Mouse (Mus musculus): ENCODE measurements at regions not wholly inside any gene's neighbourhood (a gene's known extent, or its start where the extent isn't known, plus 50 kb on each side); places are given as distances from the start of the nearest gene placed in this dataset.

- no peak for ATAC-seq (ENCODE audit: insufficient number of reproducible peaks, low FRiP score, low TSS enrichment)
Measured at GRCm38 (mm10) chr5:11983452-11983851, 65.6 kb downstream of the 4933402N22Rik start.

- ATAC-seq (ENCODE audit: insufficient number of reproducible peaks, low FRiP score, low TSS enrichment): no peak
Measured at GRCm38 (mm10) chr5:11989140-11989539, 71.3 kb downstream of the 4933402N22Rik start.

GRCm38 (mm10) chr5:12000777-12001176 lies 82.9 kb downstream of the 4933402N22Rik start:
- no peak for ATAC-seq (ENCODE audit: insufficient number of reproducible peaks, low FRiP score, low TSS enrichment)

- ATAC-seq (ENCODE audit: insufficient number of reproducible peaks, low FRiP score, low TSS enrichment): no peak
Measured at GRCm38 (mm10) chr5:12006473-12006872, 88.6 kb downstream of the 4933402N22Rik start.

GRCm38 (mm10) chr5:12016332-12016731 lies 98.5 kb downstream of the 4933402N22Rik start:
- ATAC-seq (ENCODE audit: insufficient number of reproducible peaks, low FRiP score, low TSS enrichment): no peak

GRCm38 (mm10) chr5:12020489-12020888 lies 102.6 kb downstream of the 4933402N22Rik start:
- no peak for ATAC-seq (ENCODE audit: insufficient number of reproducible peaks, low FRiP score, low TSS enrichment)

- no peak for ATAC-seq (ENCODE audit: insufficient number of reproducible peaks, low FRiP score, low TSS enrichment)
Measured at GRCm38 (mm10) chr5:12024705-12025383, 107.0 kb downstream of the 4933402N22Rik start.

- 0 out of 2 replicates have a peak, but pooled peaks have one; percentile 52 for ATAC-seq (ENCODE audit: insufficient number of reproducible peaks, low FRiP score, low TSS enrichment)
Measured at GRCm38 (mm10) chr5:12030002-12030401, 112.2 kb downstream of the 4933402N22Rik start.

- ATAC-seq (ENCODE audit: insufficient number of reproducible peaks, low FRiP score, low TSS enrichment): no peak
Measured at GRCm38 (mm10) chr5:12049806-12050205, 132.0 kb downstream of the 4933402N22Rik start.

- no peak for ATAC-seq (ENCODE audit: insufficient number of reproducible peaks, low FRiP score, low TSS enrichment)
Measured at GRCm38 (mm10) chr5:12080191-12080590, 162.3 kb downstream of the 4933402N22Rik start.

GRCm38 (mm10) chr5:12093680-12094079 lies 175.8 kb downstream of the 4933402N22Rik start:
- no peak for ATAC-seq (ENCODE audit: insufficient number of reproducible peaks, low FRiP score, low TSS enrichment)

- ATAC-seq (ENCODE audit: insufficient number of reproducible peaks, low FRiP score, low TSS enrichment): no peak
Measured at GRCm38 (mm10) chr5:12116587-12117354, 198.9 kb downstream of the 4933402N22Rik start.

- no peak for ATAC-seq (ENCODE audit: insufficient number of reproducible peaks, low FRiP score, low TSS enrichment)
Measured at GRCm38 (mm10) chr5:12124935-12125334, 207.1 kb downstream of the 4933402N22Rik start.

GRCm38 (mm10) chr5:12127484-12128265 lies 209.8 kb downstream of the 4933402N22Rik start:
- ATAC-seq (ENCODE audit: insufficient number of reproducible peaks, low FRiP score, low TSS enrichment): no peak

GRCm38 (mm10) chr5:12138961-12139360 lies 221.1 kb downstream of the 4933402N22Rik start:
- no peak for ATAC-seq (ENCODE audit: insufficient number of reproducible peaks, low FRiP score, low TSS enrichment)

GRCm38 (mm10) chr5:12153295-12153694 lies 229.9 kb upstream of the Sema3d start:
- no peak for ATAC-seq (ENCODE audit: insufficient number of reproducible peaks, low FRiP score, low TSS enrichment)

GRCm38 (mm10) chr5:12154551-12155091 lies 228.6 kb upstream of the Sema3d start:
- no peak for ATAC-seq (ENCODE audit: insufficient number of reproducible peaks, low FRiP score, low TSS enrichment)

- ATAC-seq (ENCODE audit: insufficient number of reproducible peaks, low FRiP score, low TSS enrichment): no peak
Measured at GRCm38 (mm10) chr5:12191681-12192080, 191.5 kb upstream of the Sema3d start.

GRCm38 (mm10) chr5:12207452-12207851 lies 175.7 kb upstream of the Sema3d start:
- ATAC-seq (ENCODE audit: insufficient number of reproducible peaks, low FRiP score, low TSS enrichment): no peak

- no peak for ATAC-seq (ENCODE audit: insufficient number of reproducible peaks, low FRiP score, low TSS enrichment)
Measured at GRCm38 (mm10) chr5:12209631-12210030, 173.6 kb upstream of the Sema3d start.

- ATAC-seq (ENCODE audit: insufficient number of reproducible peaks, low FRiP score, low TSS enrichment): no peak
Measured at GRCm38 (mm10) chr5:12213448-12213847, 169.7 kb upstream of the Sema3d start.

Data from cerebellum, adult (tissue).